In the genomic region with DNA sequence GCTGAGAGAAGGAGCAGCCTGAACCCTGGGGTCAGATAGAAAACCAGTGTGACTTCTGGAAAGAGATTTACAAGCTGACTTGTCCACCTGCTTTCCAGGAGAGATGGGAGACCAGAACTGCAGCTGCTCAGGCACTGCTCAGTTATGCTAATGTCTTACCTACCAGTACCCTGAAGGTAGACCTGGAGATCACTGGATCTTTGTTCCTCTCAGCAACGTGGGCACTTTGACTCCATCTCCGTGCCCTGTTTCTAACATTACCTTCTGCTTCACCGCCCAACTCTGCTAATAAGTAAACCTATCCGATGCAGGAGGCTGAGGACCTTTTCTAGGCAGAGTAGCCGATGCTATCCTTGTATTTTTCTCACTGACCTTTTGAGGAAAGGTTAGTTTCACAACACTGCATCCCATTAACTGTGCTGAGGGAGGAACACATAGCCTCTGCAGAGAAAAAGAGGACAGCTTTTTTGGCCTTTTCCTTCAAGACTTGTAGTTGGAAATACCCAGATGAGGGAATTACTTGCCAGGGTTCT, we compare ENCODE assay signal across 21 mouse cellular contexts.
DNase-seq lines count a peak whose midpoint lies in the region; ATAC-seq and TF ChIP-seq lines count a peak whose summit lies in the region.
"Had no signal": no experiment of that assay in that cellular context is flagged by ENCODE, and none has a peak within 500 bp of the region (broad histone marks: within the 10 kb centered on the region; RNA-seq: fewer than 3 reads in every experiment).

No protein-coding gene starts in this region.

- WGBS in intestine, embryonic 14.5 days: 75% methylated on average over 5 of the region's 5 CpGs
- WGBS in intestine, postnatal 0 days: 75% methylated on average over 5 of the region's 5 CpGs
- 57% methylated on average over 5 of the region's 5 CpGs for WGBS in midbrain, embryonic 13.5 days
- 62% methylated on average over 5 of the region's 5 CpGs for whole genome bisulfite sequencing in midbrain, postnatal 0 days
- 38% methylated on average over 5 of the region's 5 CpGs for WGBS in kidney, embryonic 16.5 days
- WGBS in forebrain, postnatal 0 days: 60% methylated on average over 5 of the region's 5 CpGs

- H3K27me3 ChIP-seq in intestine, embryonic 14.5 days (replicated peaks; ENCODE audit: control insufficient read depth, insufficient read depth, low read length): no peaks in the 10 kb centered on the region
- H3K27me3 ChIP-seq in intestine, postnatal 0 days (replicated peaks; ENCODE audit: control insufficient read depth, insufficient read depth, low read length): no peaks in the 10 kb centered on the region
- H3K27me3 ChIP-seq in midbrain, embryonic 13.5 days: no peaks in the 10 kb centered on the region
- H3K27me3 ChIP-seq in midbrain, postnatal 0 days (ENCODE audit: insufficient read depth, low read length): no peaks in the 10 kb centered on the region
- no peaks in the 10 kb centered on the region for H3K27me3 ChIP-seq in kidney, embryonic 16.5 days (ENCODE audit: insufficient read depth, low read length)
- no peaks in the 10 kb centered on the region for H3K27me3 ChIP-seq in forebrain, postnatal 0 days (ENCODE audit: insufficient read depth, low read length)
- H3K27me3 ChIP-seq: heart, embryonic 12.5 days had no signal

- H3K36me3 ChIP-seq in intestine, embryonic 14.5 days (ENCODE audit: control insufficient read depth, insufficient read depth, low read length): no peaks in the 10 kb centered on the region
- H3K36me3 ChIP-seq in intestine, postnatal 0 days (ENCODE audit: control insufficient read depth, insufficient read depth): no peaks in the 10 kb centered on the region
- no peaks in the 10 kb centered on the region for H3K36me3 ChIP-seq in midbrain, embryonic 13.5 days
- H3K36me3 ChIP-seq in midbrain, postnatal 0 days (ENCODE audit: insufficient read depth, low read length): no peaks in the 10 kb centered on the region
- no peaks in the 10 kb centered on the region for H3K36me3 ChIP-seq in kidney, embryonic 16.5 days (ENCODE audit: insufficient read depth, low read length)
- no peaks in the 10 kb centered on the region for H3K36me3 ChIP-seq in forebrain, postnatal 0 days (ENCODE audit: insufficient read depth)
- H3K36me3 ChIP-seq: G1E; heart, embryonic 12.5 days had no signal

- no peak for ATAC-seq in intestine, embryonic 14.5 days (replicated peaks; ENCODE audit: low FRiP score, low TSS enrichment, low read depth)
- ATAC-seq in intestine, postnatal 0 days: no peak
- no peak for ATAC-seq in midbrain, embryonic 13.5 days
- ATAC-seq in midbrain, postnatal 0 days (ENCODE audit: low FRiP score): no peak
- ATAC-seq in kidney, embryonic 16.5 days (ENCODE audit: low FRiP score, low TSS enrichment): peak; percentile 79
- ATAC-seq in forebrain, postnatal 0 days: no peak
- ATAC-seq: activated CD4-positive, CD25-positive, alpha-beta regulatory T cell, adult 4 months; forebrain, embryonic 16.5 days had no signal

- H3K9me3 ChIP-seq in intestine, embryonic 14.5 days (ENCODE audit: control insufficient read depth, low read length): no peaks in the 10 kb centered on the region
- H3K9me3 ChIP-seq in intestine, postnatal 0 days (ENCODE audit: control insufficient read depth): no peaks in the 10 kb centered on the region
- H3K9me3 ChIP-seq in midbrain, embryonic 13.5 days: no peaks in the 10 kb centered on the region
- no peaks in the 10 kb centered on the region for H3K9me3 ChIP-seq in midbrain, postnatal 0 days (ENCODE audit: low read length)
- H3K9me3 ChIP-seq in kidney, embryonic 16.5 days (ENCODE audit: low read length): no peaks in the 10 kb centered on the region
- no peaks in the 10 kb centered on the region for H3K9me3 ChIP-seq in forebrain, postnatal 0 days (ENCODE audit: low read length)
- H3K9me3 ChIP-seq: G1E; heart, embryonic 12.5 days had no signal

- DNase-seq in intestine, embryonic 14.5 days (ENCODE audit: low spot score): no peak
- no peak for DNase-seq in midbrain, postnatal 0 days (ENCODE audit: low spot score)
- no peak for DNase-seq in forebrain, postnatal 0 days
- no peak for DNase-seq in spleen, postnatal 10 days (ENCODE audit: low spot score in 2 of 2)
- DNase-seq: adrenal gland, postnatal 14 days; cerebellum, adult 11 months; cerebellum, postnatal 14 days; embryo, embryonic 11 days; heart, postnatal 14 days; lung, adult 18-20 months; lung, postnatal 36 days; thymus, postnatal 25 days had no signal

- H3K9ac ChIP-seq in intestine, embryonic 14.5 days (ENCODE audit: low read length): no peak overlapping the region
- no peak overlapping the region for H3K9ac ChIP-seq in intestine, postnatal 0 days (ENCODE audit: low read depth, low read length)
- H3K9ac ChIP-seq in midbrain, embryonic 13.5 days (replicated peaks): no peak overlapping the region
- H3K9ac ChIP-seq in midbrain, postnatal 0 days (replicated peaks; ENCODE audit: low read length, poor library complexity, severe bottlenecking): no peak overlapping the region
- H3K9ac ChIP-seq in kidney, embryonic 16.5 days (replicated peaks; ENCODE audit: low read length): no peak overlapping the region
- no peak overlapping the region for H3K9ac ChIP-seq in forebrain, postnatal 0 days
- H3K9ac ChIP-seq: heart, embryonic 12.5 days; hindbrain, embryonic 14.5 days had no signal

- no peak overlapping the region for H3K4me3 ChIP-seq in intestine, embryonic 14.5 days (ENCODE audit: low read depth, low read length)
- H3K4me3 ChIP-seq in intestine, postnatal 0 days (ENCODE audit: low read depth, low read length): no peak overlapping the region
- no peak overlapping the region for H3K4me3 ChIP-seq in midbrain, embryonic 13.5 days (replicated peaks)
- H3K4me3 ChIP-seq in midbrain, postnatal 0 days (ENCODE audit: low read depth, low read length): no peak overlapping the region
- H3K4me3 ChIP-seq in kidney, embryonic 16.5 days (ENCODE audit: low read length): no peak overlapping the region
- H3K4me3 ChIP-seq in forebrain, postnatal 0 days (ENCODE audit: low read depth, low read length): no peak overlapping the region
- H3K4me3 ChIP-seq: heart, embryonic 12.5 days had no signal

- no peak for TF ChIP-seq CTCF in intestine, postnatal 0 days (IDR thresholded peaks at IDR 0.05; ENCODE audit: low read depth)
- TF ChIP-seq CTCF in midbrain, postnatal 0 days (IDR thresholded peaks at IDR 0.05): no peak
- no peak for TF ChIP-seq CTCF in forebrain, postnatal 0 days (IDR thresholded peaks at IDR 0.05; ENCODE audit: low read depth)

- peak overlapping the region; percentile 51; the same call in 1 of the 2 replicates for H3K27ac ChIP-seq in intestine, embryonic 14.5 days (ENCODE audit: low read depth)
- H3K27ac ChIP-seq in intestine, postnatal 0 days (ENCODE audit: low read depth, low read length): no peak overlapping the region
- 0 out of 2 replicates have a peak overlapping the region, but pooled peaks have one; percentile 8 for H3K27ac ChIP-seq in midbrain, embryonic 13.5 days
- no peak overlapping the region for H3K27ac ChIP-seq in midbrain, postnatal 0 days (ENCODE audit: low read depth, low read length)
- H3K27ac ChIP-seq in kidney, embryonic 16.5 days (ENCODE audit: low read length): peak overlapping the region; percentile 56
- H3K27ac ChIP-seq in forebrain, postnatal 0 days (ENCODE audit: low read depth, low read length): no peak overlapping the region

- H3K4me1 ChIP-seq in intestine, embryonic 14.5 days (replicated peaks; ENCODE audit: control insufficient read depth, insufficient read depth, low read length): peaks cover 8% of the 10 kb centered on the region
- H3K4me1 ChIP-seq in intestine, postnatal 0 days (replicated peaks; ENCODE audit: control insufficient read depth, insufficient read depth, low read length): no peaks in the 10 kb centered on the region
- peaks cover 20% of the 10 kb centered on the region for H3K4me1 ChIP-seq in midbrain, embryonic 13.5 days (replicated peaks)
- H3K4me1 ChIP-seq in midbrain, postnatal 0 days (ENCODE audit: insufficient read depth, low read length): peaks cover 8% of the 10 kb centered on the region; the same call in 1 of the 2 replicates
- peaks cover 32% of the 10 kb centered on the region for H3K4me1 ChIP-seq in kidney, embryonic 16.5 days (ENCODE audit: insufficient read depth, low read length)
- peaks cover 8% of the 10 kb centered on the region for H3K4me1 ChIP-seq in forebrain, postnatal 0 days (ENCODE audit: insufficient read depth)

- no peak overlapping the region for H3K4me2 ChIP-seq in intestine, embryonic 14.5 days (ENCODE audit: low read length)
- no peak overlapping the region for H3K4me2 ChIP-seq in intestine, postnatal 0 days (replicated peaks; ENCODE audit: low read depth)
- no peak overlapping the region for H3K4me2 ChIP-seq in midbrain, embryonic 13.5 days (replicated peaks)
- no peak overlapping the region for H3K4me2 ChIP-seq in midbrain, postnatal 0 days (ENCODE audit: low read depth, low read length, poor library complexity, severe bottlenecking)
- no peak overlapping the region for H3K4me2 ChIP-seq in kidney, embryonic 16.5 days (replicated peaks; ENCODE audit: low read depth, low read length)
- no peak overlapping the region for H3K4me2 ChIP-seq in forebrain, postnatal 0 days (ENCODE audit: low read depth)
- H3K4me2 ChIP-seq: heart, embryonic 12.5 days; hindbrain, embryonic 14.5 days; liver, embryonic 11.5 days had no signal

Comparison
In these comparisons a context has a peak if more than half of its experiments do, and no peak if none do; other contexts are left out.
1. H3K27ac ChIP-seq: peak in intestine, embryonic 14.5 days (single experiment), midbrain, embryonic 13.5 days (single experiment) and kidney, embryonic 16.5 days (single experiment); none in intestine, postnatal 0 days (single experiment), midbrain, postnatal 0 days (single experiment) and forebrain, postnatal 0 days (single experiment).